Mouse (Mus musculus): Measurements from ENCODE around the gene Nipsnap2. TPM values are rescaled to one million over a fixed set of nuclear protein-coding genes. Genes with fewer than 3 reads are reported as not detected.
"Not testable (repeated sequence)": the region's sequence is repeated elsewhere in the genome, so short reads cannot be mapped to it uniquely, and the experiment has no call there.

The Nipsnap2 gene
- total RNA-seq (2012; rRNA removed), result 25.1 and 32.3 TPM in 2 replicates

DNA sequence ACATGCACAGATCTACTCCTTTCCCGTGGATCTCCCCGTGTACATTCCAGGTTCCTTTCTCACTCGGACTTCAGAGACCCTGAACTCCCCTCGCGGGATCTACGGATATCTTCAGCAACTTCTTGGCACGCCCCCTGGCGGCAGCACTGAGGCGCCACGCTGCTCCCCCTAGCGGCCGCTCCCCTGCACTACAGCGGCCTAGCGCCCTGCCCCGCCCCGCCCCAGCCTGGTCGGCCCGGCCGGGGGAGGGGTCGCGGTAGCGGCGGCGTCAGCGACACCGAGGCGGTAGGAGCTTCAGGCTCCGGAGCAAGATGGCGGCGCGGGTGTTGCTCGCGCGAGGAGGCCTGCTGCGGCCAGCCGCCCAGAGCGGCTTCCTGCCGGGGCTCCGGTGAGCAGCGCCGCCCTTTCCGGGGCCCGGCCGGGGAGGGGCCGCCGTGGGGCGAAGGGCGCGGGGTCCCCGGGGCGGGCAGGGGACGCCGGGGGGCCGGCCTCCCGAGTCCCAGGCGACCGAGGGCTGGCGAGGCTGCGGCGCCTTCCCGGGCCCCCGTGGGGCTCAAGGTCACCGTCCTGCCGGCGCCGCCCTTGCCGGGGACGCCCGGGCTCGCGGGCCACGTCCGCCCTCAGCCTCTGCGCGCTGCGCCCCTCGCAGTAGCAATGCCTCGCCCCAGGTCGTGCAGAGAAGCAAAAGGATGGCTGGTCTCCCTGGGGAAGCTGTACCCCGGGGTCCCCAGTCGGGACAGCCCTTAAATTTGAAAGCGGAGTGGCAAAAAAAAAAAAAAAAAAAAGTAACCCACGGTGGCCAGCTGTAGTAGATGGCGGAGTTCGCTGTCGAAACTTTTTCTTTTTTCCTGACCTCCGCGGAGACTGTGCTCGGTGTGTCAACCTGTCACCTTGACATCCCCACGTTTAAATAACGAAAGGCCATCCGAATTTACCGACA, at the start of gene Nipsnap2:
Nipsnap2 (plus strand) TSS at position 230 of the 940 bp plus-strand sequence.
- TF ChIP-seq MAFK (IDR thresholded peaks at IDR 0.05; ENCODE audit: insufficient read depth, low read depth, low read length) (no peak), ZC3H11A (IDR thresholded peaks at IDR 0.05; ENCODE audit: borderline replicate concordance, low read depth, low read length) (0 out of 2 replicates have a peak, but pooled peaks have one; percentile 28), HCFC1 (IDR thresholded peaks at IDR 0.05; ENCODE audit: borderline replicate concordance, insufficient read depth, low read length) (peak; percentile 68; the same call in 1 of the 2 replicates), CHD2 (IDR thresholded peaks at IDR 0.05; ENCODE audit: low read depth, low read length) (peak; percentile 70), ZNF384 (IDR thresholded peaks at IDR 0.05; ENCODE audit: low read depth, low read length) (peak; percentile 77)
- in situ Hi-C loops (cut with MboI; ENCODE audit: low sequenced_read_pairs in 2 of 2, unreplicated experiment in 2 of 2), result no loop called here
- H3K4me3 ChIP-seq (ENCODE audit: insufficient read depth in 1 of 2, low read depth in 1 of 2, low read length in 2 of 2, poor library complexity in 1 of 2, severe bottlenecking in 1 of 2), result peak within 1 kb of the TSS; percentile 75 to 83
- no peaks in the 10 kb centered on the region for H3K9me3 ChIP-seq (ENCODE audit: control insufficient read depth, insufficient read depth, low read depth, low read length)
- DNase-seq (ENCODE audit: low read depth, low spot score), result peak; percentile 78
- H3K36me3 ChIP-seq (ENCODE audit: control insufficient read depth, insufficient read depth, low read length, poor library complexity, severe bottlenecking), result no peaks in the 10 kb centered on the region
- peak within 1 kb of the TSS; percentile 51 for H3K27ac ChIP-seq (ENCODE audit: insufficient read depth, low read depth, low read length, poor library complexity, severe bottlenecking)
- H3K9ac ChIP-seq (ENCODE audit: insufficient read depth, low read depth, low read length, poor library complexity, severe bottlenecking), result peak within 1 kb of the TSS; percentile 93
- peaks cover 3 to 13% of the 10 kb centered on the region in 2 experiments; a peak in 3 of 4 replicates for H3K4me1 ChIP-seq (ENCODE audit: control insufficient read depth in 2 of 2, insufficient read depth in 2 of 2, low read length in 2 of 2, poor library complexity in 1 of 2)

DNA sequence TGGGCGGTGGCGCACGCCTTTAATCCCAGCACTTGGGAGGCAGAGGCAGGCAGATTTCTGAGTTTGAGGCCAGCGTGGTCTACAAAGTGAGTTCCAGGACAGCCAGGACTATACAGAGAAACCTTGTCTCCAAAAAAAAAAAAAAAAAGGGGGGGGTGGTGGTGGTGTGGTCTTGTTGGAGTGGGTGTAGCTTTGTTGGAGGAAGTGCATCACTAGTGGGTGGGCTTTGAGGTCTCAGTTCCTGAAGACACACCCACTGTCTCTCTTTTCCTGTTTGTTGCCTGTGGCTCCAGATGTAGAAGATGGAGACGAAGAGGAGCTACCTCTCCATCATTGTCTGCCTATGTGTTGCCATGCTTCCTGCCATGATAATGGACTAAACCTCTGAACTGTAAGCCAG, 39.7 kb upstream of the Nipsnap2 start:
- H3K4me1 ChIP-seq (ENCODE audit: control insufficient read depth in 2 of 2, insufficient read depth in 2 of 2, low read length in 2 of 2, poor library complexity in 1 of 2); H3K36me3 ChIP-seq (ENCODE audit: control insufficient read depth, insufficient read depth, low read length, poor library complexity, severe bottlenecking); H3K9me3 ChIP-seq (ENCODE audit: control insufficient read depth, insufficient read depth, low read depth, low read length); in situ Hi-C loops (cut with MboI; ENCODE audit: low sequenced_read_pairs in 2 of 2, unreplicated experiment in 2 of 2); H3K27ac ChIP-seq (ENCODE audit: insufficient read depth, low read depth, low read length, poor library complexity, severe bottlenecking); H3K9ac ChIP-seq (ENCODE audit: insufficient read depth, low read depth, low read length, poor library complexity, severe bottlenecking); DNase-seq (ENCODE audit: low read depth, low spot score): not testable (repeated sequence)
- H3K4me3 ChIP-seq (ENCODE audit: insufficient read depth in 1 of 2, low read depth in 1 of 2, low read length in 2 of 2, poor library complexity in 1 of 2, severe bottlenecking in 1 of 2), result peak overlapping the region in 1 of 2 experiments; percentile 62; a peak in 2 of 4 replicates
- peak; percentile 83 for TF ChIP-seq ZNF384 (IDR thresholded peaks at IDR 0.05; ENCODE audit: low read depth, low read length)

DNA sequence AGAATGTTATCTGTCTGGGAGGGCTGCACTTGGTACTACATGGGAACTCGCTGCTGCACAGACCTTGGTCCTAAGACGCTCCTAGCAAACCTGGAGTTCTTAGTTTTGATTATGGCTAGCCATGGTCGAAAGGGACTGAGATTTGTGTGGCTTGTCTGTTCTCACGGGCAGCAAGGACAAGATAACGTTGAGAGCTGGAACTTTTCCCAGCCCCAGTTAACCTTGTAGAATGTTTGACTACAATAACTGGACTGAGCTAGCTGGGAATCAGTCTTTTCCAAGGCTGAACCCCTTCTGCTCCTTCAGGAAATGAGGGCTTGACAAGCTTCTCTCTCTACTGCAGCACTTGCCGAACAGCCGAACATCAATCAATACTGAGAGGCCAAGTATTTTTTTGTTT, 37.2 kb upstream of the Nipsnap2 start:
- H3K36me3 ChIP-seq (ENCODE audit: control insufficient read depth, insufficient read depth, low read length, poor library complexity, severe bottlenecking), result no peaks in the 10 kb centered on the region
- no peak for TF ChIP-seq ZC3H11A (IDR thresholded peaks at IDR 0.05; ENCODE audit: borderline replicate concordance, low read depth, low read length)
- no peak for TF ChIP-seq HCFC1 (IDR thresholded peaks at IDR 0.05; ENCODE audit: borderline replicate concordance, insufficient read depth, low read length)
- no peak for TF ChIP-seq CHD2 (IDR thresholded peaks at IDR 0.05; ENCODE audit: low read depth, low read length)
- no peak for TF ChIP-seq MAFK (IDR thresholded peaks at IDR 0.05; ENCODE audit: insufficient read depth, low read depth, low read length)
- no peak for TF ChIP-seq ZNF384 (IDR thresholded peaks at IDR 0.05; ENCODE audit: low read depth, low read length)
- H3K4me3 ChIP-seq (ENCODE audit: insufficient read depth in 1 of 2, low read depth in 1 of 2, low read length in 2 of 2, poor library complexity in 1 of 2, severe bottlenecking in 1 of 2), result no peak overlapping the region
- H3K27ac ChIP-seq (ENCODE audit: insufficient read depth, low read depth, low read length, poor library complexity, severe bottlenecking), result no peak overlapping the region
- H3K4me1 ChIP-seq (ENCODE audit: control insufficient read depth in 2 of 2, insufficient read depth in 2 of 2, low read length in 2 of 2, poor library complexity in 1 of 2), result 0 out of 4 replicates have a peak, but pooled peaks cover 0 to 1% of the 10 kb centered on the region in 2 experiments
- no peak for DNase-seq (ENCODE audit: low read depth, low spot score)
- H3K9ac ChIP-seq (ENCODE audit: insufficient read depth, low read depth, low read length, poor library complexity, severe bottlenecking), result no peak overlapping the region
- in situ Hi-C loops (cut with MboI; ENCODE audit: low sequenced_read_pairs in 2 of 2, unreplicated experiment in 2 of 2), result no loop called here
- H3K9me3 ChIP-seq (ENCODE audit: control insufficient read depth, insufficient read depth, low read depth, low read length), result no peaks in the 10 kb centered on the region

DNA sequence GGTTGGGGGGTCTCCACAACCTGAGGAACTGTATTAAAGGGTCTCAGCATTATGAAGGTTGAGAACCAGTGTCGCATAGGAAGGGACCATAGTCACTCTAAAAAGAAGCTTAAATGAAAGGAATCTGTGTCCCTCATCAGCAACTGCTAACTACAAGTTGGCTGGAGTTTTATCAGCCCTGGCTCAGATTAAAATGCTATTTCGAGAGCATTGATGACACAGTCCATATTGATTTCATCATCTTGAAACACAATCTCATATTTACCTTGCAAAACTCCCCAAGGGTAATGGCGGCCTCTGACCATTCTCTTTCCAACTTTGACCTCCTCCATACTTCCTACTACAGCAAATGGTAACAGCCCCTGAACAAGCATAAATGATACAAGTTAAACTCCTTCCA, 34.3 kb upstream of the Nipsnap2 start:
- Histone ChIP-seq H3K4me1 (ENCODE audit: control insufficient read depth in 2 of 2, insufficient read depth in 2 of 2, low read length in 2 of 2, poor library complexity in 1 of 2) (0 out of 4 replicates have a peak, but pooled peaks cover 0 to 1% of the 10 kb centered on the region in 2 experiments), H3K27ac (ENCODE audit: insufficient read depth, low read depth, low read length, poor library complexity, severe bottlenecking) (no peak overlapping the region), H3K4me3 (ENCODE audit: insufficient read depth in 1 of 2, low read depth in 1 of 2, low read length in 2 of 2, poor library complexity in 1 of 2, severe bottlenecking in 1 of 2) (no peak overlapping the region), H3K9me3 (ENCODE audit: control insufficient read depth, insufficient read depth, low read depth, low read length) (no peaks in the 10 kb centered on the region), H3K9ac (ENCODE audit: insufficient read depth, low read depth, low read length, poor library complexity, severe bottlenecking) (no peak overlapping the region), H3K36me3 (ENCODE audit: control insufficient read depth, insufficient read depth, low read length, poor library complexity, severe bottlenecking) (no peaks in the 10 kb centered on the region)
- no peak for TF ChIP-seq MAFK (IDR thresholded peaks at IDR 0.05; ENCODE audit: insufficient read depth, low read depth, low read length)
- no peak for TF ChIP-seq CHD2 (IDR thresholded peaks at IDR 0.05; ENCODE audit: low read depth, low read length)
- TF ChIP-seq HCFC1 (IDR thresholded peaks at IDR 0.05; ENCODE audit: borderline replicate concordance, insufficient read depth, low read length), result no peak
- no peak for TF ChIP-seq ZC3H11A (IDR thresholded peaks at IDR 0.05; ENCODE audit: borderline replicate concordance, low read depth, low read length)
- no peak for TF ChIP-seq ZNF384 (IDR thresholded peaks at IDR 0.05; ENCODE audit: low read depth, low read length)
- no peak for DNase-seq (ENCODE audit: low read depth, low spot score)
- in situ Hi-C loops (cut with MboI; ENCODE audit: low sequenced_read_pairs in 2 of 2, unreplicated experiment in 2 of 2), result no loop called here

Measured in ES-E14 (cell line).